Mouse (Mus musculus): ENCODE measurements around the gene Slc34a3. TPM values are rescaled to one million over a fixed set of nuclear protein-coding genes. Genes with fewer than 3 reads are reported as not detected.

Gene Slc34a3
- total and polyA plus RNA-seq, 3 experiments, result 0.03 to 0.04 TPM; not detected in 1

DNA sequence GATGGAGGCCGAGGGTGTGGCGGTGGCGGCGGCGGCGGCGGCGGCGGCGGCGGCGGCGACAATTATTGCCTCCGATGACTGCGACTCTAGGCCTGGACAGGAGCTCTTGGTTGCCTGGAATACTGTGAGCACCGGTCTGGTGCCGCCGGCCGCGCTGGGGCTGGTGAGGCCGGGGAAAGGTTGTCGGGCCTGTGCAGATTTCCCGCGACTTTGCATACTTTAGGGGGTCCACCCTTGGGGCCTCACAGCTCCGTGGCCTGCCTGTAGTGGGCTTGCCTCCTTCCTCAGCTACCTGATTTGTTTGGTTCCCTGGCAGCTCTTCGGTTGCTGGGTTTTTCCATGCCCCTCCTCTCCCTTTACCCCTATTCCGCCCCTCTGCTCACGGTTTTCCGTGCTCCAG lies 38.4 kb upstream of the Slc34a3 start:
- peak overlapping the region; percentile 65 to 78 for H3K4me3 ChIP-seq (ENCODE audit: control insufficient read depth in 1 of 2, insufficient read depth in 1 of 2, low read depth in 2 of 2, low read length in 2 of 2)
- H3K27ac ChIP-seq (ENCODE audit: control insufficient read depth, low read depth, low read length), result no peak overlapping the region
- H3K9ac ChIP-seq (ENCODE audit: control insufficient read depth, low read depth, low read length, poor library complexity, severe bottlenecking), result peak overlapping the region; percentile 82
- H3K79me2 ChIP-seq (ENCODE audit: control insufficient read depth, insufficient read depth, low read length, poor library complexity), result peaks cover 31% of the 10 kb centered on the region
- no peaks in the 10 kb centered on the region for H3K27me3 ChIP-seq (ENCODE audit: control insufficient read depth in 1 of 2, insufficient read depth in 2 of 2, low read length in 2 of 2)
- no peak for DNase-seq (ENCODE audit: low read depth, low spot score)
- no peaks in the 10 kb centered on the region for H3K9me3 ChIP-seq (replicated peaks; ENCODE audit: insufficient read depth, low read length)
- peaks cover 0 to 20% of the 10 kb centered on the region in 2 experiments for H3K4me1 ChIP-seq (ENCODE audit: control insufficient read depth in 1 of 2, insufficient read depth in 2 of 2, low read length in 2 of 2)
- no peak for TF ChIP-seq MYB (IDR thresholded peaks at IDR 0.05; ENCODE audit: low read depth, low read length)
- TF ChIP-seq ZKSCAN1 (IDR thresholded peaks at IDR 0.05; ENCODE audit: low read depth, low read length), result no peak
- peak; percentile 1; the same call in 1 of the 2 replicates for TF ChIP-seq NELFE (IDR thresholded peaks at IDR 0.05; ENCODE audit: low read depth, low read length)
- TF ChIP-seq UBTF (IDR thresholded peaks at IDR 0.05; ENCODE audit: borderline replicate concordance, insufficient read depth, low read depth, low read length), result no peak
- peak; percentile 43 for TF ChIP-seq SIN3A (IDR thresholded peaks at IDR 0.05; ENCODE audit: low read length)
- H3K36me3 ChIP-seq (ENCODE audit: control insufficient read depth in 1 of 2, insufficient read depth in 2 of 2, low read length in 2 of 2), result peaks cover 1 to 21% of the 10 kb centered on the region in 2 experiments

GRCm38 (mm10) chr2:25271827-25272511 lies 37.8 kb upstream of the Slc34a3 start, which contains the start of the genes Ssna1 and Anapc2:
Ssna1 (minus strand) TSS chr2:25272438.
Anapc2 (plus strand) TSS chr2:25272478.
- Histone ChIP-seq H3K79me2 (ENCODE audit: control insufficient read depth, insufficient read depth, low read length, poor library complexity) (peaks cover 36% of the 10 kb centered on the region), H3K4me1 (ENCODE audit: control insufficient read depth in 1 of 2, insufficient read depth in 2 of 2, low read length in 2 of 2) (peaks cover 5 to 26% of the 10 kb centered on the region in 2 experiments), H3K9ac (ENCODE audit: control insufficient read depth, low read depth, low read length, poor library complexity, severe bottlenecking) (peak within 1 kb of the TSS; percentile 84), H3K9me3 (replicated peaks; ENCODE audit: insufficient read depth, low read length) (no peaks in the 10 kb centered on the region), H3K27me3 (ENCODE audit: control insufficient read depth in 1 of 2, insufficient read depth in 2 of 2, low read length in 2 of 2) (no peaks in the 10 kb centered on the region), H3K36me3 (ENCODE audit: control insufficient read depth in 1 of 2, insufficient read depth in 2 of 2, low read length in 2 of 2) (peaks cover 1 to 26% of the 10 kb centered on the region in 2 experiments), H3K4me3 (ENCODE audit: control insufficient read depth in 1 of 2, insufficient read depth in 1 of 2, low read depth in 2 of 2, low read length in 2 of 2) (peak within 1 kb of the TSS; percentile 76 to 87), H3K27ac (ENCODE audit: control insufficient read depth, low read depth, low read length) (peak within 1 kb of the TSS; percentile 60)
- peak; percentile 98 for DNase-seq (ENCODE audit: low read depth, low spot score)
- TF ChIP-seq GABPA (IDR thresholded peaks at IDR 0.05; ENCODE audit: low read depth, low read length), result 0 out of 2 replicates have a peak, but pooled peaks have one; percentile 25
- no peak for TF ChIP-seq UBTF (IDR thresholded peaks at IDR 0.05; ENCODE audit: borderline replicate concordance, insufficient read depth, low read depth, low read length)
- TF ChIP-seq ETS1 (IDR thresholded peaks at IDR 0.05; ENCODE audit: low read depth, low read length), result peak; percentile 59; the same call in 1 of the 2 replicates
- peak; percentile 63 for TF ChIP-seq MAX (IDR thresholded peaks at IDR 0.05; ENCODE audit: low read length)
- peak; percentile 67 to 89 for TF ChIP-seq POLR2A (IDR thresholded peaks at IDR 0.05; ENCODE audit: control insufficient read depth in 1 of 2, insufficient read depth in 1 of 2, low read depth in 1 of 2, low read length in 2 of 2, poor library complexity in 1 of 2)
- no peak for TF ChIP-seq GATA1 (IDR thresholded peaks at IDR 0.05; ENCODE audit: low read depth, low read length)
- TF ChIP-seq NRF1 (IDR thresholded peaks at IDR 0.05; ENCODE audit: insufficient read depth, low read depth, low read length, poor library complexity, severe bottlenecking), result peak; percentile 87
- TF ChIP-seq RCOR1 (IDR thresholded peaks at IDR 0.05; ENCODE audit: low read depth, low read length), result no peak
- TF ChIP-seq BHLHE40 (IDR thresholded peaks at IDR 0.05; ENCODE audit: borderline replicate concordance, low read depth, low read length), result no peak
- TF ChIP-seq CTCF (IDR thresholded peaks at IDR 0.05 in 2 of 3, conservative IDR thresholded peaks at IDR 0.05 in 1 of 3; ENCODE audit: control insufficient read depth in 1 of 3, insufficient read depth in 1 of 3, low read depth in 2 of 3, low read length in 3 of 3, poor library complexity in 1 of 3, severe bottlenecking in 1 of 3), result peak in 2 of 3 experiments; percentile 21 to 24; a peak in 3 of 6 replicates
- no peak for TF ChIP-seq MEF2A (IDR thresholded peaks at IDR 0.05; ENCODE audit: extremely low read depth, insufficient replicate concordance, low read depth, low read length, poor library complexity, severe bottlenecking)
- TF ChIP-seq MAFK (IDR thresholded peaks at IDR 0.05; ENCODE audit: borderline replicate concordance, low read depth, low read length), result no peak
- no peak for TF ChIP-seq USF2 (IDR thresholded peaks at IDR 0.05; ENCODE audit: borderline replicate concordance in 1 of 2, insufficient read depth in 1 of 2, low read depth in 1 of 2, low read length in 2 of 2)
- 0 out of 2 replicates have a peak, but pooled peaks have one; percentile 8 for TF ChIP-seq ZC3H11A (IDR thresholded peaks at IDR 0.05; ENCODE audit: low read depth, low read length)
- TF ChIP-seq MXI1 (IDR thresholded peaks at IDR 0.05; ENCODE audit: low read depth, low read length), result peak; percentile 82
- no peak for TF ChIP-seq MYC (IDR thresholded peaks at IDR 0.05; ENCODE audit: low read depth, low read length)
- TF ChIP-seq TCF12 (IDR thresholded peaks at IDR 0.05; ENCODE audit: low read depth, low read length), result peak; percentile 59
- TF ChIP-seq KAT2A (conservative IDR thresholded peaks at IDR 0.05; ENCODE audit: low read depth, low read length), result no peak; the same call in 1 of the 2 replicates
- no peak for TF ChIP-seq CHD1 (IDR thresholded peaks at IDR 0.05; ENCODE audit: low read depth, low read length)
- no peak for TF ChIP-seq JUND (IDR thresholded peaks at IDR 0.05; ENCODE audit: low read depth, low read length)
- TF ChIP-seq POLR2AphosphoS5 (IDR thresholded peaks at IDR 0.05; ENCODE audit: borderline replicate concordance, low read depth, low read length), result no peak
- TF ChIP-seq TBP (IDR thresholded peaks at IDR 0.05; ENCODE audit: low read depth, low read length), result no peak
- TF ChIP-seq TAL1 (IDR thresholded peaks at IDR 0.05; ENCODE audit: low read length), result no peak
- TF ChIP-seq USF1 (IDR thresholded peaks at IDR 0.05; ENCODE audit: low read depth, low read length), result 0 out of 2 replicates have a peak, but pooled peaks have one; percentile 25
- TF ChIP-seq SIN3A (IDR thresholded peaks at IDR 0.05; ENCODE audit: low read length), result peak; percentile 97
- no peak for TF ChIP-seq ZNF384 (IDR thresholded peaks at IDR 0.05; ENCODE audit: low read depth, low read length)
